Mouse (Mus musculus) CD4-positive helper T cell, adult 2 months (primary cell): ENCODE data around the gene Casc1.

Experiments used
- DNase-seq: peaks from one replicate; pipeline ENCODE4 v3.0.0-alpha.2; 2012; ENCODE audit warnings: low read depth, missing footprints, low spot score

Gene Casc1

DNA sequence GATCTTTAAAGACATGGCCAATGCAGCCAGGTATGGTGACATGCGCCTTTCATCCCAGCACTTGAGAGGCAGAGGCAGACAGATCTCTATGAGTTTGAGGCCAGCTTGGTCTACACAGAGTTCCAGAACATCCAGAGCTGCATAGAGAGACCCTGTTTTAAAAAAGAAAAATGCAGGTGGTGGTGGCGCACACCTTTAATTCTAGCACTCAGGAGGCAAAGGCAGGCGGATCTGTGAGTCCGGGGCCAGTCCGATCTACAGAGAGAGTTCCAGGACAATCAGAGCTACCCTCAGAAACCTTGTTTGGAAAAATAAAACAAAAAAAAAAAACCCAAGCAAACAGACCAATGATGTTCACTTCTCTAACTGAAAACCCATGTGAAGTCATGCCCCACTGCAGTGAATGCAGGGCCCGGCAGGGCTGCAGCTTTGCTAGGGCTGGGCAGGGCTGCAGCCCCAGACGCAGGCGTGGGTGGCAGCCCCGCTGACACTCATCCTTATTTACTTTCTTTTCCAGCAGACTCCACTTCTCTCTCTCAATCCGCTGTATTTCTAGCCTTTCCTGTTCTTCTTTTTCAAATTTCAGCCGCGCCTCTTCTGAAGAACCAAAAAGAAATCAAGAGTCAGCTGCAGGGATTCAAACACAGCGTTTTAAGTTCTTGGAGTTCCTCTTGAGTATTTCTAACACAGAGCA, 8.2 kb downstream of the Casc1 start:
- DNase-seq: no peak

DNA sequence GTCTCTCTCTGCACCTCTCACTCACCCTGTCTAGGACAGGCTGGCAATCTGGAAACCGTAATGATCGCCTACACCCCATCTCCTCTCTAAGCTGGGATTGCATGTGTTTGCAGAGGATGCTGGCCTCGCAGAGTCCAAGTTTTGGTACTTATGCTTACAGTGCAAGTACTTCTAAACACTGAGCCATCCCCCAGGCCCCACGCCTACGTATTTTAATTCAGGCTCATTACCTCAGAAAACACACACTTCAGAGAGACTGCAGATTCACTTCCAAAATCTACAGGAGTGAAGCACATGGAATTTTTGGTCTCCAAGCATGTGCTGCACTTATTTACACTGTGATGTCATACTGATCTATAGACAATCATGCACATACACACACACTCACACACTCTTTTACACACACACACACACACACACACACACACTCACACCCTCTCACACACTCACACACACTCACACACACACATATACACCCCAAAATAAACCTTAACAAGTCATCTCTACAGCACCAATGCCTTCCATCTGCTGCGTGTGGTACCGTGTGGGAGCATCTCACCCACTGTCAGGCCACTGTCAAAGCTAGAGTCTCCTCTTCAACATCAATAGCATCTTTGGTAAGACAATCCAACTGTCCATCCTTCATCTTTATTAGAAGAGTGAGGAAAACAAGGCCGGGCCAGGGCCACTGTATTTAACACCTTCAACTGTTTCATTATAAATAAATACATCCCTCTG, 12.7 kb downstream of the Casc1 start:
- DNase-seq: no peak

DNA sequence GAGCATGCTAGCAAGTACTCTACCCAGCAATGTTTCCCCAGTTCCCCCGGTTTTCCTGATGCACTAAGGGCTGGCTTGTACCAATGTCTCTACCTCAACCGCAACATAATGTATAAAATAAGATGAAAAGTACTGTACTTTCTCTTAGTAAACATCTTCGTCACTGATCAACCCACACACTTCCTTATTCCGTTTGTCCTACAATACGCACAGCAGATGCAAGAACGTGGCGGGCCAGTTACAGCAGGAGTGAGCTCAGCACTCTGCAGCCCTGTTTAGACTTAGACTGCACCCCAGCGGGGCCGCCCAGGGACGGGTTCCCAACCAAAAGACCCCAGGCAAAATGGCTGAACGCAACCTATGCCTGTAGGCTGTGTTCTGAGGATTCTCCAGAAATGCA, 17.4 kb downstream of the Casc1 start:
- peak; percentile 84 for DNase-seq

DNA sequence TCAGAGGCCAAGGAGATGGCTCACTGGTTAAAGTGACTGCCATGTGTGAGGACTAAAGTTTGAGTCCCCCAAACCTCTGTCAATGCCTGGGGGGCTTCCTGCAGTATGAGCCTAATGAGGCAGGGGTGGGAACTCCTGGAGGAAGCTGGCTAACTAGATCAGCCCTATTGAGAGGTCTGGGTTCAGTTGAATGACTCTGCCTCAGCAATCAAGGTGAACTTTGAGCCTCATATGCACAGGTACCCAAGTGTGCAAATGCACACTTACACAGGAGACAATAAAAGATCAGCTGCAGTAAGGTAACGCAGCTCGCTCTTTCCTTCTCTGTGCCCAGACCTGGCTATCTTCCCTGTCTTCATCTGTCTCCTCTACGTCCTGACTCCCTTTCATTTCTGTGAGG, 17.8 kb downstream of the Casc1 start:
- DNase-seq: no peak

DNA sequence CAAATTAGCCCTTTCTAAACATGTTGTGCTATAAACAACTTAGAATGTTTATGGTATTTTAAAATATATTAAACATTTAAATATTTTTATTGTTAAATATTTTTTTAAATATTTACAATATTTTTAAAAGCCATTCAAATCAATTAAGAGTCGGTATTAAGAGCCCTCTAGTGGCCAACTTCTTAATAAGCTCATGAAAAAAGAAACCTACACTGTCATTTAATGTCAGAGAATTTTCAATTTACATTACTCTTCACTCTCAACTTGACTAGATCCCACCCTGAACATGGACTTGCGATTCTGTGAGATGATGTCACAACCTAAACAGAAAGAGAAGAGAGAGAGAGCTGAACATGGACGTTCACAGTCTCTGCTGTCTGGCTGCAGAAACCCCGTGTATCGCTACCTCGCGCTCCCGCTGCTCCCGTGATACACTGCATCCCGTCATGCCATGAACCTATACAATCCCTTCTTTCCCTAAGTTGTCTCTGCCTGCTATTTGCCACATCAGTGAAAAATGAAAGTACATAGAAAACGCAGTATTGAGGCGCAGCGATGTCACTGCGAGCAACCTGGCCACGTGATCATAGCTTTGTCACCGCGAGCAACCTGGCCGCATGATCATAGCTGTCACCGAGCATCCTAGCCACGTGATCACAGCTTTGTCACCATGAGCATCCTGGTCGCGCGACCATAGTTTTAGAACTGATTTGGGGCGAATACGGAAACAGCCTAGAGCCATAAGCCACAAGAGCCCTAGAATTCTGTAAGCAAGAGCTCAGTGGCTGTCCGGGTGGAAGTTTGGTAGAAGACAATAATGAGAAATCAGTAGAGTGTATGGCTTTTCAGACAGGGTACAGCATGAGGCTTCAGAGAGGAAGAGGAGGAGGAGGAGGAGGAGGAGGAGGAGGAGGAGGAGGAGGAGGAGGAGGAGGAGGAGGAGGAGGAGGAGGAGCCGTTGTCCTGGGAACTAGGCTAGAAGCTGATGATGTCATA, 23.4 kb downstream of the Casc1 start:
- peak; percentile 88 for DNase-seq

DNA sequence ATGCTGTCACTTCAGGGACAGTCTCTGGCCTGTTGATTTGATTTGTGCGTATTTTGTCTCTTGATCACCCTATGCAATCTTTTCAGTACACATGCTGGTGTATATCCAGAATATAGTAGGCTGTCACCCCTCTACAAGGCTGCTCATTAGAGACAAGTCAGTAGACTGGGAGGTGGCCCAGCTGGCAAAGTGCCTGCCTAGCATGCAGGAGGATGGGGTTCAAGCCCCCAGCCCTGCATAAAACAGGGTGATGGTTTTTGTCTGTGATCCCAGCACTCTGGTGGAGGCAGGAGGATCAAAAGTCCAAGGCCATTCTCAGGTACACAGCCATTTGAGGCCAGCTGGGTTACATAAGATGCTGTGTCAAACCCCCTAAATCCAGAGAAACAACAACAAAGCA, 24.7 kb downstream of the Casc1 start:
- no peak for DNase-seq

DNA sequence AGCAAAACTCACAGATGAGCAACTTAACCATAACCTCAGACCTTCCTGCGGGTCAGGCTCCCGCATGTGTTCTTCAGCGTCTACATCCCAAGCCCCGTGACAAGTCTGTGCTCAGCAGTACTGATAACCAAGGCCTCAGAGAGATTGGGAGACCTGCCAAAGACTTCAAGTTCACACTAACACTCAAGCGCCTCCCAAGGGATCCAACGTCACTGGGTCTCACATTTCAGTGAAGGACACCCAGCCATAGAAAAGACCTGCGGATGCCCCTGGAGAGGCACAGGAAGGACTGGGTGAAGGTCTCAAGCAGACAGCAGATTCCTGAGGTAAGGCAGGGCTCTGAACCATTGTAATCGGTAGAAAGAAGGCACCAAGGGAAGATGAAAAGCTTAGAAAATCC, 28.8 kb downstream of the Casc1 start:
- DNase-seq: no peak

DNA sequence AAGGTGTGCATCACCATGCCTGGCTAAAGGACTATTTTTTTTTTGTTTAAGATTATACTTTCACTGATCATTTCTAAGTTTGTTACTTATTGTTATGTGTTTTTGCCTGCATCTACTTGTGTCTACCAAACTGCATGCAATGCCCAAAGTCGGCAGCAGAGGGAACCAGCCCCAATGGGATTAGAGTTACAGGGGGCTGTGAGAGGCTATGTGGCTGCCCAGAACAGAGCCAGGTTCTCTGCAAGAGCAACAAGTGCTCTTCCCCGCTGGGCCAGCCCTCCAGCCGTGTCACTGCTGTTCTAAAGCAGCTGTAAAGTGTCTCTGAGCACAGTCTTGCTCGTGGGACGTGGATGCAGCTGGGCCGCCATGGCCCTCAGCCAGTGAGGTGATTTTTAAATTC, 31.1 kb downstream of the Casc1 start:
- DNase-seq: peak; percentile 68

DNA sequence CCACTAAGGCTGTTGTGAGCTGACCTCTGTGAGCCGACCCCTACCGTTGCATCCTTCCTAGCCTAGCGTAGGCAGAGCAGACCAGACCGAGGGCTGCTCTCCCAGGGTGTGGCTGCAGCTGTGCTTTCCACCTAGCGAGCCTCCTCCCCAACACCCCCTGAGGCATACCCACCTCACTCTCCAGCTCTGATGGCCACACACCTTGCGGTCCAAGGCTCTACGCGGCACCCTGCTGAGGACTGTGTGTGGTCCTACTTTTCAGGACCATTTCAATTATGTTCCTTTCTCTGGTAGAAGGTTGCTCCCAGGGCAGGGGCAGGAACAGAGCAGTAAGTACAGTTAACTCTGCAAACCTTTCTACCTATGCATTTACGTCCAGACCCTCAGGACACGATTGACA, 34.3 kb downstream of the Casc1 start:
- no peak for DNase-seq

DNA sequence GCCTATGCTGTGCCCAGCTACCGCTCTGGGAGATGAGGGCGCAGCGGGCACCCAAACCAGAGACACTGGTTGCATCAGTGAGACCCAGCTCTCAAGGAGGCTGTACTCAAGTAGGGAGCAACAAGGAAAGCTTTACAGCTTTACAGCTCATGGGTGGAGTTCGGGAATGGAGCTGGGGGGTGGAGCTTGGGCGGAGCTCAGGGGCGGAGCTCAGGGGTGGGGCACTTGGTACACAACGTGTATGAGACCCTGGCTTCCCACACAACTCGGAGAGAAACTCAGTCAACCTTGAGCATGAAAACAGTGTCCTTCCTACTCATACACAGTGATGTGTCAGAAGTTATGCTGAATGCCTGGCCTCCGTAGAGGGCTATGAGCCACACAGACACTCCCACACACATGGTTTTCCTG, 35.2 kb downstream of the Casc1 start:
- no peak for DNase-seq

DNA sequence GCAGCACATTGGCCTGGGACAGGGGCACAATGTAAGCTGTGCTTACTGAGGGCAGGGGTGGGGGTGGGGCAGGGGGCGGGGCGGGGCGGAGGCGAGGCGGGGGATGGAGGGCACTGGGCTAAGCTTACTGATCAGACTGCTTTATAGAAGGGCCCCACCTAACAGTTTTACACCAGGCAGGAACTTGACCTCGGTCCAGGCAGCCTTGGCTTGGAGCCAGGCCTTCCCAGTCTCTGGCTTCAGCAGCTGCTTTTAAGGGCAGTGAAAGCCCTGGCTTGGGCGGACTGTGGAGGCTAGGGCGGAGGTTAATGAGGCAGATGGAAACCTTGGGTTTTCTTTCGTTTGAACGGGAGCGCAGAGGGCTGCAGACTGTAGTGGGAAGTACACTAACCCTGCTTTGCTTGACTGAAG, 37.0 kb downstream of the Casc1 start:
- no peak for DNase-seq

DNA sequence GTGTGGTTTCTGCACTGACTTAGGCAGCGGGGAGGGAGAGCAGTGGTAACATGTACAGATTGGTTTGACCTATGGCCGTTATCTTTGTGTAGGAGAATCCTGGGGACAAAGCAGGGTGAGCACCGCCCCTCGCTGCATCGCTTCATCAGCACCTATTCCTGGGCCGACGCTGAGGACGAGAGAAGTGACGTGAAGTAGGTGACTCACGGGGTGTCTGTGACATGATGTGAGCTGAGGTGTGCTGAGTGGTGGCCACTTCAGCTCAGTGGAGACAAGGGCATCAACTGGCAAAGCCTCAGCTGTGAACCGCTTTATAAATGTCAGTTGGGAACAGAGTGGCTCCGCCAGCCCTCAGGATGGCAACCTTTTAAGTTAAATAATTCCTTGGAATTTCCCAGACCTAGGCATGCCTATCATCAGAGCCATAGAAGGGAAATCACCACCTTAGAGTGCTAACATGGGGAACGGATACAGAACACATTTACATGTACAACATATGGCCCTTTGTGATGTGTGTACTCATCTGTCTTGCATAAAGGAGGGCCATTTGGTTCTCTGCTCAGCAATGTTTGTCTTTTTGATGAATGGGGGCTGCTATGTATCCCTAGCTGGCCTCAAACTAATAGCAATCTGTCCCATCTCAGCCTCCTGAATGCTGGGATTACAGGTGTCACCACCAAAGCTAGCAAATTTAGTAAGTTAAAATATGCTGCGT, 38.8 kb downstream of the Casc1 start:
- DNase-seq: no peak

DNA sequence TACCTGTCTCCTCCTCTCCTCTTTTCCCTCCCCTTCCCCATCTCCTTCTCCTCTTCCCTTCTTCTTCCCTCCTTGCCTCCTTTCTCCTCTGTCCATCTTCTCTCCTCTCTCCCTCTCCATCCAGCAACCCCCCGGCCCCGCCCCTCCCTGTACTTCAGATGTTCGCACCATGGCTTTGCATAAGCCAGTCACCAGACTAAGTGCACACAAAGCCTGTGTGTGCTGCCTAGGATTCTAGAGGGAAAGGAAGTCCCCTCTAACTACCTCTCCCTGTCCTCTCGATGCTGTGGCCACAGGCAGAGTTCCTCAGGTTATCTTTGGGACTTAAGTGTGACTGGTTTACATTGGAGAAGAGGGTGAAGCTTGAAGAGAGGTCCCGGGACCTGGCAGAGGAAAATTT, 50.2 kb downstream of the Casc1 start:
- DNase-seq: no peak

DNA sequence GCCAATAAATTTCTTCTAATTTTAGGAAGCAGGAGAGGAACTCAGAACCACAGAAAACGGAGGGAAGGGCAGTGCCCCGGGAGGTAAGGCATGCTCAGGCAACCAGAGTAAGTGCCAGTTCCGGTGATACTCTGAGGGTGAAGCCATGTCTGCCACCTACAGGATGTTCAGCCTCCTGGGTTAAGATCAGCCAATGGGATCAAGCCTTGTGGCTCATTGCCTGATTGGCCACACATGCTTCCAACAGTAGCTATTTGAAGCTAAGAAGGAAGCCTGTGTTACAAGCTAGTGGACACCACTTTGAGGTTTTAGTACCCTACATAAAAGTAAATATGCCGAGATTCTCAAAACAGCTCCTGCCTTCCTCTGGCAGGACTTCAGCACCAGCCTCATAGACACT, 52.2 kb downstream of the Casc1 start:
- DNase-seq: peak; percentile 51

DNA sequence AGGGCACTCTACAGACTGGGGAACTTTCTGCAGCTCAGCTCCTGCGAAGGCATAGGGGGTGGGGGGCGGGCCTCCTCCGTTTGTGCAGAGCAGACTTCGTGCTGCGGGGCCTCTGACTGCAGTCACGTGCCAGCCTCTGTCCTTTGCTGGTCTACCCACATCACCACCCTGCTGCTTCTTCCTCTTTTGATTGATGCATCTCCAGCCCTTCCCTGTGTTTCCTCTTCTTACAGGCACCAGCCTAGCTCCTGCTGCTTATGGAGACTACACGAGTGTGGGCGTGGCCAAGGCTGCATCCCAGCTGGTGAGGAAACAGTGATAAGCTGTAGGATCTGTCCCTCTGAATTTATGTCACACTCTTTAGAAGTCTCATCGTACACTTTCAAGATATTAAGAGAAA, 61.8 kb downstream of the Casc1 start:
- DNase-seq: no peak

DNA sequence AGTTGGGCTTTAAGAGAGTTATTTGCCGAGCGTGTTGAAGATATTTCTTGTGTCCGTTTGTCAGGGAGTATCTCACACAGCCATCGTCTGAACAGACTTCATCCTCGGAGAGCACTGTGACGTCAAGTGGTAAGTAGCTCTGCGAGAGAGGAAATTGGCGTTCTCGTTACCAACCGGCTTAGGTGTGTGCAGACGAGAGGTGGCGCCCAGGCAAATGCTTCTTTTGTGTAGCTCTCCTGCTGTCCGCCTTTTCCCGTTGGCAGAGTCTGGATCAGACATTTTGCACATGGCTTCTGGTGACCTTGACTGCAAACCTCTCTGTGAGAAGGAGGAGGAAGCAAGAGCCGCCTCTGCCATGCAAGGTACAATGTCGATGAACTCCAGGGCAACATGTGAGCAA, 63.1 kb downstream of the Casc1 start:
- no peak for DNase-seq

DNA sequence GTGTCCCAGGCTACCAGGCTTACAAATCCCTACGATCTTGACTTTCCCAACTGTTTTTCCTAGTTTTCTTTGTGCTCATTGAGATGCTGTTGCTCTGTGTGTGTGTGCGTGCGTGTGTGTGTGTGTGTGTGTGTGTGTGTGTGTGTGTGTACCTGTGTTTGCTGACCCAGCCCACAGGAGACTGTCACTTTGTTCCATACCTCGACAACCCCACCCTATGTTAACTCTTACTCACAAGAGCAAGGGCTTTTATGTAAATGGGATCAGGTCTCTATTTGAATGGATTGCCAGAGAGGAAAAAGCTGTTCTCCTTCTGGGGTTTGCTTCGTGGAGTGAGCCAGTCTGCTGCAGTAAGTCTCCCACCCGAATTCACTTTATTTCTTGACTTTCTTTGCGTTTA, 65.6 kb downstream of the Casc1 start:
- no peak for DNase-seq

DNA sequence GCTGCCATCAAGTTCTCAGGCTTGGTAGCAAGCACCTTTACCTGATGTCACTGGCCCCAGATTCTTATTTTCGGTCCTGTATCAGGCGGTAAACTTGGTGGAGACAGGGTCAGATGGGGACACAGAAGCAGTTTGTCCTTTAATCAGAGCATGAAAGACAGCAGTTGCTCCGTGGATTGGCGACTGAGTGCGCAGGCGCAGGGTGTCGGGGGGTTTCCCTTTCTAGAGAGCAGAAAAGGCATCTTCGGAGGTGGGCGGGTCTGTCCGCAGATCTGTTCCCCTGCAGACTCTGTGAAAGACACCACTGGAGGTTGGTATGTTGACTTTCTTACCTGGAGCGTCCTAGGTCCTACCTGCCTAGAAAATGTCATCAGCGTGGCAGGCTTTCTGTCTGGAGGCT, 69.0 kb downstream of the Casc1 start:
- DNase-seq: no peak

DNA sequence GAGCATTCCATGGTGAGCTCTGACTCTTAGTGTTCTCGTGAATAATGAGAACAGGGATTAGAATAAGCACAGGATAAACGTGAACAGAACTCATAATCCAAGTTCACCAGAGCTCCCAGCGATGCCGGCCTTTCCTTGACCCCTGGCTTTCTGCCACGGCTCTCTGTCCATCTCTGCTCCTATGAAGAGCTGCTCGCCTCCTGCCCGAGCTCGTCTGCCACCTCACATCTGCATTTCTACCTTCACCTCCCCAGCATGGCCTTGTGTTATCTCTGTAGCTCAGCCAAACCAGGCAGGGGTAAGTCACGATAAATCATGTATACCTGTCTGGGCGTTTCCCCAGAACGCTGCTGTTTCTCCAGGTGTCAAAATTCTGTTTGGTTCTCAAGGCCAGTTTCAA, 70.1 kb downstream of the Casc1 start:
- DNase-seq: no peak

DNA sequence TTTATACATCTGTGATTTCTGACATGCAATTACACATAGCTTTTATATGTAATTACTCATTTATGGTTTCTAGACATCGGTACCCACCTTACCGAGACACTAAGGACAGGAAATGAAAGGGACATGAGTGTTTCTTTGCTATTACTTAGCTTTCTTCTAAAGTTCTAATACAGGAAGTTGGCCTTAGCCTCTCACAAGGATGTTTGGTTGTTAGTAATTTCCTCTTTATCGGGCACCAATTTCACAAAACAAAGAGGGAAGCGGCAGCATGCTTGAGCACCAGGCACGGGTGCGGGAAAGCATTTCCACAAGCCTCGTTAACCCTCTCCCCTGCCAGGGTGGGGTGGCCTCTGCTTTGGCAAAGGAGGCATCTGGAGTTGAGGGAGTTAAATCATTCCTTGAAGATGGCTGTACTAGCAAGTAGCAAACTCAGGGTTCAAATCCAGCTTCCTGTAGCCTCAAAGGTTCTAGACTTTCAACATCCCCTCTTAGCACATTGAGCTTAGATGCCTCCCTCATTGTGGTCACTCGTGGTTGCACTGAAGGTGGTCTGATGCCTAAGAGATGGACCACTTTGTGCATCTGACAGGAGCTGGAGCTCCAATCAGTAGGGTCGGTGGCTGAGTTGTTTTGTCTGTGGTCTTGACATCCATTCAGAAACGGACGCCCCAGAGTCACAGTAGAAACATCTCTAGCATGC, 70.9 kb downstream of the Casc1 start:
- no peak for DNase-seq

DNA sequence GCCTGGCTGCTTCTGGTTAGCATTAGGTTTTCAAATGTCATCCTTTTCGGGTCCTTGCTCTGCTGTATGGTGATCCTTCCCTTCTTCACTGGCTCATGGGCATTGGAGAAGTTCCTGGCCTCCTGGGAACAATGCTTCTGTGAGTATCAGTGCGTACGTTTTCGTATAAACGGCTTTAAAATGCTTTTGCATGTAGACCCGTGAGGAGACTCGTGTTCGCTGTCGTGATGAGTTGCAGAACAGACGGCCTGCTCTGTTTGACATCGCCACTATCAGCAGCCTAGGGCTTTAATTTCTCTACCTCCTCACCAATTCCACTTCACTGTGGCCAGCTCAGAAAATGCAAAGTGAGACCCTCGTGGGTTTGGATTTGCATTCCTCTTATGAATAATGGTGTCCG, 71.6 kb downstream of the Casc1 start:
- no peak for DNase-seq
